Mouse (Mus musculus) MEL (cell line): Measurements from ENCODE around the gene BC024063. TPM values are rescaled to one million over a fixed set of nuclear protein-coding genes. Genes with fewer than 3 reads are reported as not detected.
A peak's percentile ranks its signal among the peaks of the same experiment; 100 is the strongest.
"Not testable (repeated sequence)": the region's sequence is repeated elsewhere in the genome, so short reads cannot be mapped to it uniquely, and the experiment has no call there.

ENCODE experiments used
- DNase-seq: peaks from one replicate; pipeline ENCODE4 v3.0.0; 2011; ENCODE audit warnings: low read depth, low spot score
- H3K27ac ChIP-seq: 2 replicates; pipeline ENCODE4 v1.5.1; 2012; ENCODE audit warnings: low read depth, mild to moderate bottlenecking, control low read depth, low read length, moderate library complexity; ENCODE audit not compliant: control insufficient read depth
- H3K27me3 ChIP-seq, 2 experiments: fragments of 150-350 bp in 1 of 2; sonication (generic) in 1 of 2; 2 replicates each; pipeline ENCODE4 v1.6.1; 2012; ENCODE audit warnings: low read length in 2 of 2, mild to moderate bottlenecking in 2 of 2, improper control_type of control experiment in 1 of 2, moderate library complexity in 1 of 2; ENCODE audit not compliant: insufficient read depth in 2 of 2, control insufficient read depth in 1 of 2
- H3K36me3 ChIP-seq, 2 experiments: 2 replicates each; pipeline ENCODE4 v1.6.1; 2012 to 2014; ENCODE audit warnings: low read length in 2 of 2, improper control_type of control experiment in 1 of 2, inconsistent platforms in 1 of 2, mild to moderate bottlenecking in 1 of 2; ENCODE audit not compliant: insufficient read depth in 2 of 2, control insufficient read depth in 1 of 2
- H3K4me1 ChIP-seq, 2 experiments: fragments of 150-350 bp in 1 of 2; sonication (generic) in 1 of 2; 2 replicates each; pipeline ENCODE4 v1.6.1; 2012; ENCODE audit warnings: low read length in 2 of 2, improper control_type of control experiment in 1 of 2, mild to moderate bottlenecking in 1 of 2; ENCODE audit not compliant: insufficient read depth in 2 of 2, control insufficient read depth in 1 of 2
- H3K4me3 ChIP-seq, 2 experiments: fragments of 150-350 bp in 1 of 2; sonication (generic) in 1 of 2; 2 replicates each; pipeline ENCODE4 v1.5.1; 2012; ENCODE audit warnings: low read depth in 2 of 2, low read length in 2 of 2, mild to moderate bottlenecking in 2 of 2, moderate library complexity in 2 of 2, control low read depth in 1 of 2, improper control_type of control experiment in 1 of 2; ENCODE audit not compliant: control insufficient read depth in 1 of 2, insufficient read depth in 1 of 2
- H3K79me2 ChIP-seq: 2 replicates; pipeline ENCODE4 v1.6.1; 2012; ENCODE audit warnings: mild to moderate bottlenecking, low read length, moderate library complexity; ENCODE audit not compliant: control insufficient read depth, poor library complexity, insufficient read depth
- H3K9ac ChIP-seq: 2 replicates; pipeline ENCODE4 v1.6.1; 2012; ENCODE audit warnings: low read depth, mild to moderate bottlenecking, control low read depth, low read length, moderate library complexity; ENCODE audit not compliant: control insufficient read depth, poor library complexity, severe bottlenecking
- H3K9me3 ChIP-seq: fragments of 150-350 bp; sonication (generic); replicated peaks from 2 replicates; pipeline ENCODE4 v1.6.1; 2012; ENCODE audit warnings: mild to moderate bottlenecking, low read length, improper control_type of control experiment, moderate library complexity; ENCODE audit not compliant: insufficient read depth
- ETS1 ChIP-seq: IDR thresholded peaks from 2 replicates; pipeline ENCODE4 v1.6.1; 2012; ENCODE audit warnings: low read depth, mild to moderate bottlenecking, inconsistent platforms, low read length, improper control_type of control experiment, moderate library complexity
- GABPA ChIP-seq: IDR thresholded peaks from 2 replicates; pipeline ENCODE4 v1.6.1; 2012; ENCODE audit warnings: low read depth, mild to moderate bottlenecking, inconsistent platforms, low read length, improper control_type of control experiment, moderate library complexity
- GATA1 ChIP-seq: IDR thresholded peaks from 2 replicates; pipeline ENCODE4 v1.6.1; 2011; ENCODE audit warnings: low read depth, low read length, improper control_type of control experiment
- HCFC1 ChIP-seq: IDR thresholded peaks from 2 replicates; pipeline ENCODE4 v1.6.1; 2012; ENCODE audit warnings: low read depth, mild to moderate bottlenecking, inconsistent platforms, low read length, improper control_type of control experiment, moderate library complexity
- MEF2A ChIP-seq: IDR thresholded peaks from 2 replicates; pipeline ENCODE4 v1.6.1; 2014; ENCODE audit warnings: low read depth, mild to moderate bottlenecking, inconsistent platforms, low read length, improper control_type of control experiment; ENCODE audit not compliant: poor library complexity, insufficient replicate concordance, severe bottlenecking; ENCODE audit errors: extremely low read depth
- MYC ChIP-seq: IDR thresholded peaks from 2 replicates; pipeline ENCODE4 v1.6.1; 2011; ENCODE audit warnings: low read depth, mild to moderate bottlenecking, low read length, improper control_type of control experiment, moderate library complexity
- POLR2A ChIP-seq, 2 experiments: IDR thresholded peaks; 2 replicates each; pipeline ENCODE4 v1.6.1; 2011 to 2012; ENCODE audit warnings: low read length in 2 of 2, mild to moderate bottlenecking in 2 of 2, control low read depth in 1 of 2, improper control_type of control experiment in 1 of 2, low read depth in 1 of 2, moderate library complexity in 1 of 2; ENCODE audit not compliant: control insufficient read depth in 1 of 2, insufficient read depth in 1 of 2, poor library complexity in 1 of 2
- SIN3A ChIP-seq: IDR thresholded peaks from 2 replicates; pipeline ENCODE4 v1.6.1; 2012; ENCODE audit warnings: low read length, improper control_type of control experiment, inconsistent platforms
- TCF12 ChIP-seq: IDR thresholded peaks from 2 replicates; pipeline ENCODE4 v1.6.1; 2014; ENCODE audit warnings: low read depth, mild to moderate bottlenecking, inconsistent platforms, low read length, improper control_type of control experiment, moderate library complexity
- USF1 ChIP-seq: IDR thresholded peaks from 2 replicates; pipeline ENCODE4 v1.6.1; 2014; ENCODE audit warnings: low read depth, mild to moderate bottlenecking, inconsistent platforms, low read length, improper control_type of control experiment, moderate library complexity
- ZC3H11A ChIP-seq: IDR thresholded peaks from 2 replicates; pipeline ENCODE4 v1.6.1; 2012; ENCODE audit warnings: low read depth, mild to moderate bottlenecking, inconsistent platforms, low read length, improper control_type of control experiment
- ZKSCAN1 ChIP-seq: IDR thresholded peaks from 2 replicates; pipeline ENCODE4 v1.6.1; 2012; ENCODE audit warnings: low read depth, mild to moderate bottlenecking, inconsistent platforms, low read length, improper control_type of control experiment, moderate library complexity
- ZNF384 ChIP-seq: IDR thresholded peaks from 2 replicates; pipeline ENCODE4 v1.6.1; 2012; ENCODE audit warnings: low read depth, mild to moderate bottlenecking, inconsistent platforms, low read length, improper control_type of control experiment
- polyA plus RNA-seq, 2 experiments: library from polyadenylated mRNA; stranded (reverse) in 1 of 2; unstranded in 1 of 2; fragments of >175 nt in 1 of 2; fragments of >200 nt in 1 of 2; gene quantifications; 2 replicates each; pipeline versions ENCODE4 v1.2.1 to v1.2.4; 2012; ENCODE audit warnings: low replicate concordance in 2 of 2, low read depth in 1 of 2; ENCODE audit not compliant: insufficient read length in 2 of 2, insufficient read depth in 1 of 2, missing spikeins in 1 of 2
- total RNA-seq: library from RNA; depleted of rRNA; stranded (reverse); fragments of 300-350 nt; gene quantifications from 2 replicates; pipeline ENCODE4 v1.2.3, GENCODE M21; 2012

Gene BC024063
- total and polyA plus RNA-seq, 3 experiments = 0.92 to 2.3 TPM; not detected in 1

GRCm38 (mm10) chr10:82047597-82048459 is 35.3 kb upstream of the BC024063 start, which contains the start of gene Zfp873 (continued):
- 0 out of 2 replicates have a peak, but pooled peaks have one; percentile 11 for TF ChIP-seq ZC3H11A
- no peak for TF ChIP-seq ZNF384
- TF ChIP-seq SIN3A = peak; percentile 41
- TF ChIP-seq POLR2A (IDR thresholded peaks at IDR 0.05; ENCODE audit: control insufficient read depth in 1 of 2, insufficient read depth in 1 of 2, low read depth in 1 of 2, low read length in 2 of 2, poor library complexity in 1 of 2) = peak; percentile 90 to 94

- H3K9me3 ChIP-seq, DNase-seq, H3K27ac ChIP-seq, H3K36me3 ChIP-seq, H3K79me2 ChIP-seq, H3K27me3 ChIP-seq, H3K4me1 ChIP-seq: not testable (repeated sequence)
- TF ChIP-seq MYC = peak; percentile 15; the same call in 1 of the 2 replicates
- Histone ChIP-seq H3K4me3 (peak overlapping the region; percentile 78 to 84), H3K9ac (peak overlapping the region; percentile 15)
Observed at GRCm38 (mm10) chr10:82048460-82048804, 34.7 kb upstream of the BC024063 start.

- not testable (repeated sequence) for H3K27ac ChIP-seq, H3K9me3 ChIP-seq, H3K79me2 ChIP-seq, H3K27me3 ChIP-seq, H3K36me3 ChIP-seq, H3K4me1 ChIP-seq
- Histone ChIP-seq H3K9ac (peak overlapping the region; percentile 70; the same call in 1 of the 2 replicates), H3K4me3 (peak overlapping the region; percentile 40 to 66)
- peak; percentile 16 for DNase-seq
Observed at GRCm38 (mm10) chr10:82083622-82083971, 444 bp downstream of the BC024063 start.

GRCm38 (mm10) chr10:82117206-82117605 is 34.1 kb downstream of the BC024063 start:
- no peak for TF ChIP-seq TCF12
- TF ChIP-seq GATA1 = no peak
- TF ChIP-seq HCFC1 = no peak
- TF ChIP-seq ETS1 = no peak
- no peak for TF ChIP-seq ZC3H11A
- no peak for TF ChIP-seq GABPA
- TF ChIP-seq USF1 = no peak
- TF ChIP-seq ZNF384 = no peak
- TF ChIP-seq ZKSCAN1 = no peak
- TF ChIP-seq SIN3A = no peak
- TF ChIP-seq MEF2A = no peak

More at GRCm38 (mm10) chr10:82117206-82117605, 34.1 kb downstream of the BC024063 start:
- H3K27me3 ChIP-seq = no peaks in the 10 kb centered on the region
- no peak overlapping the region for H3K9ac ChIP-seq
- no peaks in the 10 kb centered on the region for H3K79me2 ChIP-seq
- no peaks in the 10 kb centered on the region for H3K36me3 ChIP-seq
- H3K4me1 ChIP-seq = no peaks in the 10 kb centered on the region
- no peak overlapping the region for H3K27ac ChIP-seq
- no peaks in the 10 kb centered on the region for H3K9me3 ChIP-seq
- no peak overlapping the region for H3K4me3 ChIP-seq
- DNase-seq = no peak
